Mouse (Mus musculus) hindbrain, embryonic 13.5 days (tissue): Measurements from ENCODE around the gene Rab11b. TPM values are rescaled to one million over a fixed set of nuclear protein-coding genes. Genes with fewer than 3 reads are reported as not detected.
A peak's percentile ranks its signal among the peaks of the same experiment; 100 is the strongest.
"Not testable (repeated sequence)": the region's sequence is repeated elsewhere in the genome, so short reads cannot be mapped to it uniquely, and the experiment has no call there.

Experiments used
- ATAC-seq: fragments of 200-750 bp; cut with Nextera tagmentation; 2 replicates; pipeline ENCODE4 v1.8.0; 2017; ENCODE audit warnings: moderate TSS enrichment; ENCODE audit not compliant: low FRiP score
- H3K27ac ChIP-seq: fragments of 300-500 bp; sonication (generic); 2 replicates; pipeline ENCODE4 v1.5.1; 2015; ENCODE audit warnings: inconsistent platforms, mild to moderate bottlenecking, moderate library complexity
- H3K27me3 ChIP-seq: fragments of 300-500 bp; sonication (generic); 2 replicates; pipeline ENCODE4 v1.6.1; 2015; ENCODE audit warnings: mild to moderate bottlenecking, inconsistent platforms
- H3K36me3 ChIP-seq: fragments of 300-500 bp; sonication (generic); 2 replicates; pipeline ENCODE4 v1.6.1; 2015; ENCODE audit warnings: mild to moderate bottlenecking, inconsistent platforms
- H3K4me1 ChIP-seq: fragments of 300-500 bp; sonication (generic); replicated peaks from 2 replicates; pipeline ENCODE4 v1.6.1; 2015; ENCODE audit warnings: inconsistent platforms
- H3K4me2 ChIP-seq: fragments of 300-500 bp; sonication (generic); 2 replicates; pipeline ENCODE4 v1.6.1; 2015; ENCODE audit warnings: inconsistent platforms, mild to moderate bottlenecking, moderate library complexity
- H3K4me3 ChIP-seq: fragments of 300-500 bp; sonication (generic); 2 replicates; pipeline ENCODE4 v1.5.1; 2015; ENCODE audit warnings: mild to moderate bottlenecking, inconsistent platforms
- H3K9ac ChIP-seq: fragments of 300-500 bp; sonication (generic); 2 replicates; pipeline ENCODE4 v1.6.1; 2015; ENCODE audit warnings: mild to moderate bottlenecking, inconsistent platforms
- H3K9me3 ChIP-seq: fragments of 300-500 bp; sonication (generic); 2 replicates; pipeline ENCODE4 v1.6.1; 2016; ENCODE audit warnings: inconsistent platforms
- WGBS: fragments of 180-500 bp; shearing (Covaris S2); methylation state at CpG from one replicate; pipeline ENCODE4 v1.1.7; 2015; 5-methylcytosine and 5-hydroxymethylcytosine counted together
- polyA plus RNA-seq: library from polyadenylated mRNA; unstranded; fragments of >200 nt; fragmentation: Nextera tagmentation; extraction: Ambion mirVana; gene quantifications from 2 replicates; pipeline ENCODE4 v1.2.1, GENCODE M21; 2015

The Rab11b gene
- polyA plus RNA-seq, 1 experiment from 2014 or later: 494 TPM

GRCm38 (mm10) chr17:33759767-33760254 is 519 bp downstream of the Rab11b start:
- H3K9ac ChIP-seq: peak overlapping the region; percentile 97
- H3K9me3 ChIP-seq: no peaks in the 10 kb centered on the region
- H3K27ac ChIP-seq: peak overlapping the region; percentile 100
- under 1% methylated on average over 37 of the region's 38 CpGs for WGBS
- H3K36me3 ChIP-seq: no peaks in the 10 kb centered on the region; the same call in 1 of the 2 replicates
- H3K4me3 ChIP-seq: peak overlapping the region; percentile 75
- H3K4me2 ChIP-seq: peak overlapping the region; percentile 87
- no peaks in the 10 kb centered on the region for H3K27me3 ChIP-seq
- H3K4me1 ChIP-seq: peaks cover 47% of the 10 kb centered on the region
- ATAC-seq: peak; percentile 85

GRCm38 (mm10) chr17:33757231-33757630 is 3.1 kb downstream of the Rab11b start:
- 75% methylated on average over 4 of the region's 4 CpGs for WGBS
- Histone ChIP-seq H3K4me1 (peaks cover 68% of the 10 kb centered on the region), H3K27ac (peak overlapping the region; percentile 40; the same call in 1 of the 2 replicates), H3K4me3 (no peak overlapping the region), H3K4me2 (peak overlapping the region; percentile 31; the same call in 1 of the 2 replicates), H3K27me3 (no peaks in the 10 kb centered on the region), H3K9ac (peak overlapping the region; percentile 55), H3K36me3 (no peaks in the 10 kb centered on the region; the same call in 1 of the 2 replicates), H3K9me3 (no peaks in the 10 kb centered on the region)
- ATAC-seq: no peak

GRCm38 (mm10) chr17:33756108-33756790 is 4.1 kb downstream of the Rab11b start:
- 0 out of 2 replicates have a peak overlapping the region, but pooled peaks have one; percentile 18 for H3K4me2 ChIP-seq
- no peaks in the 10 kb centered on the region for H3K27me3 ChIP-seq
- peaks cover 76% of the 10 kb centered on the region for H3K4me1 ChIP-seq
- H3K27ac ChIP-seq: 0 out of 2 replicates have a peak overlapping the region, but pooled peaks have one; percentile 25
- no peak for ATAC-seq
- 90% methylated on average over 3 of the region's 3 CpGs for WGBS
- peak overlapping the region; percentile 39; the same call in 1 of the 2 replicates for H3K9ac ChIP-seq
- peaks cover 6% of the 10 kb centered on the region for H3K36me3 ChIP-seq
- H3K4me3 ChIP-seq: no peak overlapping the region
- no peaks in the 10 kb centered on the region for H3K9me3 ChIP-seq

- no peak for ATAC-seq
- Histone ChIP-seq H3K4me3 (0 out of 2 replicates have a peak overlapping the region, but pooled peaks have one; percentile 9), H3K36me3 (peaks cover 12% of the 10 kb centered on the region), H3K9ac (peak overlapping the region; percentile 43), H3K27me3 (no peaks in the 10 kb centered on the region), H3K4me2 (peak overlapping the region; percentile 18; the same call in 1 of the 2 replicates), H3K27ac (peak overlapping the region; percentile 25; the same call in 1 of the 2 replicates), H3K4me1 (peaks cover 78% of the 10 kb centered on the region), H3K9me3 (no peaks in the 10 kb centered on the region)
- 79% methylated on average over 10 of the region's 10 CpGs for WGBS
Measured at GRCm38 (mm10) chr17:33755418-33756107, 4.8 kb downstream of the Rab11b start.

- peaks cover 78% of the 10 kb centered on the region for H3K4me1 ChIP-seq
- no peaks in the 10 kb centered on the region for H3K9me3 ChIP-seq
- no peak overlapping the region for H3K4me3 ChIP-seq
- peaks cover 20% of the 10 kb centered on the region for H3K36me3 ChIP-seq
- H3K9ac ChIP-seq: no peak overlapping the region
- H3K4me2 ChIP-seq: no peak overlapping the region
- 64% methylated on average over 1 of the region's 1 CpGs for WGBS
- ATAC-seq: no peak
- H3K27ac ChIP-seq: no peak overlapping the region
- no peaks in the 10 kb centered on the region for H3K27me3 ChIP-seq
Measured at GRCm38 (mm10) chr17:33754656-33755055, 5.7 kb downstream of the Rab11b start.

- H3K9me3 ChIP-seq: no peaks in the 10 kb centered on the region
- H3K4me2 ChIP-seq: no peak overlapping the region
- H3K36me3 ChIP-seq: peaks cover 43% of the 10 kb centered on the region
- H3K27me3 ChIP-seq: no peaks in the 10 kb centered on the region
- no peak overlapping the region for H3K4me3 ChIP-seq
- no peak overlapping the region for H3K27ac ChIP-seq
- 98% methylated on average over 2 of the region's 2 CpGs for WGBS
- ATAC-seq: no peak
- peaks cover 56% of the 10 kb centered on the region for H3K4me1 ChIP-seq
- no peak overlapping the region for H3K9ac ChIP-seq
Measured at GRCm38 (mm10) chr17:33752297-33752696, 8.0 kb downstream of the Rab11b start.

- Histone ChIP-seq H3K4me3 (no peak overlapping the region), H3K36me3 (peaks cover 47% of the 10 kb centered on the region), H3K27ac (no peak overlapping the region), H3K9me3 (no peaks in the 10 kb centered on the region), H3K4me2 (no peak overlapping the region), H3K9ac (no peak overlapping the region), H3K27me3 (no peaks in the 10 kb centered on the region), H3K4me1 (peaks cover 45% of the 10 kb centered on the region)
- ATAC-seq: no peak
Measured at GRCm38 (mm10) chr17:33751181-33751580, 9.1 kb downstream of the Rab11b start.

GRCm38 (mm10) chr17:33749451-33749850 is 10.9 kb downstream of the Rab11b start:
- H3K4me1 ChIP-seq: peaks cover 28% of the 10 kb centered on the region
- WGBS: 97% methylated on average over 5 of the region's 5 CpGs
- no peak for ATAC-seq
- H3K9ac ChIP-seq: no peak overlapping the region
- H3K27me3 ChIP-seq: no peaks in the 10 kb centered on the region
- no peak overlapping the region for H3K27ac ChIP-seq
- peaks cover 61% of the 10 kb centered on the region for H3K36me3 ChIP-seq
- no peaks in the 10 kb centered on the region for H3K9me3 ChIP-seq
- no peak overlapping the region for H3K4me3 ChIP-seq
- no peak overlapping the region for H3K4me2 ChIP-seq

- Histone ChIP-seq H3K36me3 (peaks cover 53% of the 10 kb centered on the region), H3K27ac (no peak overlapping the region), H3K4me1 (no peaks in the 10 kb centered on the region), H3K4me2 (no peak overlapping the region), H3K27me3 (no peaks in the 10 kb centered on the region), H3K9me3 (0 out of 2 replicates have a peak, but pooled peaks cover 7% of the 10 kb centered on the region), H3K4me3 (no peak overlapping the region), H3K9ac (no peak overlapping the region)
- ATAC-seq: no peak
- 80% methylated on average over 2 of the region's 2 CpGs for WGBS
Measured at GRCm38 (mm10) chr17:33746011-33746410, 14.3 kb downstream of the Rab11b start.

GRCm38 (mm10) chr17:33744686-33745384 is 15.5 kb downstream of the Rab11b start:
- ATAC-seq: no peak
- H3K27ac ChIP-seq: no peak overlapping the region
- no peaks in the 10 kb centered on the region for H3K4me1 ChIP-seq
- H3K9me3 ChIP-seq: 0 out of 2 replicates have a peak, but pooled peaks cover 7% of the 10 kb centered on the region
- no peak overlapping the region for H3K4me2 ChIP-seq
- H3K36me3 ChIP-seq: peaks cover 43% of the 10 kb centered on the region
- WGBS: 87% methylated on average over 5 of the region's 5 CpGs
- no peak overlapping the region for H3K4me3 ChIP-seq
- H3K9ac ChIP-seq: no peak overlapping the region
- H3K27me3 ChIP-seq: no peaks in the 10 kb centered on the region

GRCm38 (mm10) chr17:33742420-33742819 is 17.9 kb downstream of the Rab11b start:
- Histone ChIP-seq H3K27me3 (no peaks in the 10 kb centered on the region), H3K9me3 (0 out of 2 replicates have a peak, but pooled peaks cover 7% of the 10 kb centered on the region)

GRCm38 (mm10) chr17:33733526-33733925 is 26.8 kb downstream of the Rab11b start:
- not testable (repeated sequence) for H3K36me3 ChIP-seq, H3K27me3 ChIP-seq, H3K27ac ChIP-seq, H3K9me3 ChIP-seq, H3K4me3 ChIP-seq, H3K4me2 ChIP-seq, H3K4me1 ChIP-seq, H3K9ac ChIP-seq, ATAC-seq
- WGBS: 88% methylated on average over 10 of the region's 10 CpGs

More at GRCm38 (mm10) chr17:33742420-33742819, 17.9 kb downstream of the Rab11b start:
- Histone ChIP-seq H3K27ac (no peak overlapping the region), H3K36me3 (peaks cover 19% of the 10 kb centered on the region), H3K4me1 (no peaks in the 10 kb centered on the region), H3K4me3 (no peak overlapping the region), H3K4me2 (no peak overlapping the region), H3K9ac (no peak overlapping the region)
- ATAC-seq: no peak
- 88% methylated on average over 1 of the region's 1 CpGs for WGBS
